Mouse (Mus musculus) E14TG2a.4 (cell line): Measurements from ENCODE around the gene Dchs1.

ENCODE experiments used
- H3K27me3 ChIP-seq: 2 replicates; pipeline ENCODE4 v1.6.1; 2014; ENCODE audit warnings: low read length, control low read depth; ENCODE audit not compliant: insufficient read depth
- H3K36me3 ChIP-seq: 2 replicates; pipeline ENCODE4 v1.6.1; 2014; ENCODE audit warnings: low read length, control low read depth; ENCODE audit not compliant: insufficient read depth
- H3K4me1 ChIP-seq: replicated peaks from 2 replicates; pipeline ENCODE4 v1.6.1; 2014; ENCODE audit warnings: low read depth, low read length, control low read depth
- H3K4me3 ChIP-seq: replicated peaks from 2 replicates; pipeline ENCODE4 v1.5.1; 2014; ENCODE audit warnings: mild to moderate bottlenecking, low read length
- H3K9me3 ChIP-seq: 2 replicates; pipeline ENCODE4 v1.6.1; 2014; ENCODE audit warnings: low read length, control low read depth
- CTCF ChIP-seq: conservative IDR thresholded peaks from 2 replicates; pipeline ENCODE4 v1.5.1; 2014; ENCODE audit warnings: low read length
- NANOG ChIP-seq: IDR thresholded peaks from 2 replicates; pipeline ENCODE4 v1.6.1; 2014; ENCODE audit warnings: borderline replicate concordance, low read length, mixed read lengths
- POU5F1 ChIP-seq: IDR thresholded peaks from 2 replicates; pipeline ENCODE4 v1.6.1; 2014; ENCODE audit warnings: low read length, borderline replicate concordance

Gene Dchs1

DNA sequence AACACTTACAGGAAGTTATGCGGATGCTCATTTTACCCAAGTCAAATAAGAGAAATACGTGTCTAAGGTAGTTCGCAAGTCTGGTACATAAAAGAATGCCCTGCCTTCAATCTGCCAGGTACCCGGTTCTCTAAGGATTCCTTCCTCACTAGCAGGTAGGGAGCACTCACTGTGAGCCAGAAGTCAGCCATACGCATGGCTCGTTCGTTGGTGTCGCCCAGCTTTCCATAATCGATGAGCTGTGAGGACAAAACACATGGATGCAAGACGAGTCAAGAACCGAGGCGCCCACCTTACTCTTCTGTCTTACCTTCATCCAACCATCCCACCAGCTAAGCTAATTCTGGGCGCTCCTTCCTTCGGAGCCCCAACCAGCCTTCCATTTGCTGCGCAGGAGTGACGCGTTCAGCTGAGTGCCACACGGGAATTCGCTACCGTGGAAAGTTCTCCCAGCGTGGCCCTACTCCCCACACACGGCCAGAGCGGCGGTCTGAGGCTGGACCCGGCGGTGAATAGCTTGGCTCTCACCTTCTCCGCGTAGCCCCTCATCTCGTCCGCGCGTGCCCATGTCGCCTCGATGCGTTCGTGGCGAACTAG, 22.9 kb upstream of the Dchs1 start:
- Histone ChIP-seq H3K9me3 (no peaks in the 10 kb centered on the region), H3K4me3 (peak overlapping the region; percentile 99), H3K36me3 (peaks cover 33% of the 10 kb centered on the region), H3K27me3 (peaks cover 3% of the 10 kb centered on the region; the same call in 1 of the 2 replicates), H3K4me1 (peaks cover 25% of the 10 kb centered on the region)
- no peak for TF ChIP-seq CTCF
- TF ChIP-seq POU5F1, result no peak
- TF ChIP-seq NANOG, result no peak

DNA sequence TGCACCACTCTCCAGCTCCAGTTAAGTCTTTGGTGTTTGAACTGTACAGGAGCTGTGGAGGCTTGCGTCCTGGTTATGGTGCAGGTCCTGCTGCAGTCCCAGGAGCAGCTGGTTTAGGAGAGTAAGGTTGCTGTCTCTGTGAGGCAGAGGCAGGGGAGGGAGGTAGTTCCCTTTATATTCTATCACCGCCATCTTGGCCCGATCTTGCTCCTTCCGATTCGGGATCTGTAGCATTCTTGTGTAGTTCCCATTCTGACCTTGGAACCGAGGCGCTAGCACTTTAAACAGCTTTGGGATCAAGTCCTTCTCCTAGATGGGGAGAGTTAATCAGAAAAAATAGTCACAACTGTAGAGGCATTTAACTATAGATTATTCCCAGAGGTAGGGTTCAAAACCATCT, 22.4 kb upstream of the Dchs1 start:
- Histone ChIP-seq H3K27me3 (peaks cover 3% of the 10 kb centered on the region; the same call in 1 of the 2 replicates), H3K9me3 (no peaks in the 10 kb centered on the region), H3K36me3 (peaks cover 33% of the 10 kb centered on the region), H3K4me1 (peaks cover 25% of the 10 kb centered on the region), H3K4me3 (peak overlapping the region; percentile 99)
- TF ChIP-seq CTCF (no peak), NANOG (no peak), POU5F1 (no peak)

DNA sequence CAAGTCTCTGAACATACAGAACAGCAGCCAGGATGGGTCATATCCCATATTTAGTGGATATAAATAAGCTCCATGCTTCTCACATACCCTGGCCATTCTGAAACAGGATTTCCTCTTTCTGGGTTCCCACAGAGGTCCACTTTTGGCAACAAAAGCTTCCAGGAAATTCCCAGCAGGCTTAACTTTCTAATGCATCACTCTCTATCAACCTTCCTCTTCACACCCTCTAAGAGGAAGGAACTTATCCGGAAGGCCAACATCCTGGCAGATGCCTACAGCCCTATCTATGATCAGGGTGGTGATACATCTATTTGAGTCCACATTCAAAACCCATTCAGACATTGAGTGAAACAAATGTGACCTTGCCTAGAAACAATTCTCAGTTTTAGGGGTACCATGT, 20.9 kb upstream of the Dchs1 start:
- Histone ChIP-seq H3K36me3 (peaks cover 33% of the 10 kb centered on the region), H3K4me1 (peaks cover 25% of the 10 kb centered on the region), H3K27me3 (peaks cover 2% of the 10 kb centered on the region; the same call in 1 of the 2 replicates), H3K4me3 (no peak overlapping the region), H3K9me3 (no peaks in the 10 kb centered on the region)
- TF ChIP-seq NANOG (no peak), CTCF (no peak), POU5F1 (no peak)

GRCm38 (mm10) chr7:105806716-105807115, 19.3 kb upstream of the Dchs1 start:
- Histone ChIP-seq H3K36me3 (peaks cover 33% of the 10 kb centered on the region), H3K4me1 (peaks cover 22% of the 10 kb centered on the region), H3K4me3 (no peak overlapping the region), H3K9me3 (no peaks in the 10 kb centered on the region), H3K27me3 (peaks cover 2% of the 10 kb centered on the region; the same call in 1 of the 2 replicates)
- no peak for TF ChIP-seq POU5F1
- TF ChIP-seq CTCF, result no peak
- TF ChIP-seq NANOG, result no peak

DNA sequence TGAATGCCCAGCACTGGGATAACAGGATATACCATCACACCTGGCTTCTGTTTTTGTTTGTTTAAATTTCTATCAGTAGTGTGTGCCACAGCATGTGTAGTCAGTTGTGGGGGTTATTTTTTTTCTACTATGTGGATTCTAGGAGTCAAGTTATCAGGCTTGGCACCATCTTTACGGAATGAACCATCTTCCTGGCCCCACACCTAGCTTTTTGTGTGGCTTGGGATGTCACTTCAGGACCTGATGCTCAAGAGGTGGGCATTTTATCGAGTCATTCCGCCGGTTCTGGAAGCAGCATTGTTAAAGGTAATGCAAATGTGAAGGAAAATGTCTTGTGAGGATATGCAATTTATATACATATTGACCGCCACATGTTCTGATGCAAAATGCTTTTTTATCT, 18.7 kb upstream of the Dchs1 start:
- Histone ChIP-seq H3K27me3 (peaks cover 7% of the 10 kb centered on the region), H3K36me3 (peaks cover 33% of the 10 kb centered on the region), H3K9me3 (no peaks in the 10 kb centered on the region), H3K4me3 (no peak overlapping the region), H3K4me1 (peaks cover 19% of the 10 kb centered on the region)
- TF ChIP-seq NANOG (no peak), CTCF (no peak), POU5F1 (no peak)

- H3K4me3 ChIP-seq, result no peak overlapping the region
- peaks cover 18% of the 10 kb centered on the region for H3K36me3 ChIP-seq
- H3K9me3 ChIP-seq, result no peaks in the 10 kb centered on the region
- peaks cover 14% of the 10 kb centered on the region for H3K27me3 ChIP-seq
- peaks cover 4% of the 10 kb centered on the region for H3K4me1 ChIP-seq
- TF ChIP-seq NANOG (no peak), POU5F1 (no peak), CTCF (no peak)
Observed at GRCm38 (mm10) chr7:105803428-105803827, 16.0 kb upstream of the Dchs1 start.

- no peaks in the 10 kb centered on the region for H3K9me3 ChIP-seq
- peaks cover 11% of the 10 kb centered on the region for H3K36me3 ChIP-seq
- no peak for TF ChIP-seq POU5F1
- TF ChIP-seq CTCF, result no peak
- TF ChIP-seq NANOG, result no peak
- peaks cover 15% of the 10 kb centered on the region for H3K27me3 ChIP-seq
- H3K4me1 ChIP-seq, result no peaks in the 10 kb centered on the region
- no peak overlapping the region for H3K4me3 ChIP-seq
Observed at GRCm38 (mm10) chr7:105802771-105803170, 15.3 kb upstream of the Dchs1 start.

GRCm38 (mm10) chr7:105802312-105802711, 14.9 kb upstream of the Dchs1 start:
- Histone ChIP-seq H3K4me1 (no peaks in the 10 kb centered on the region), H3K4me3 (no peak overlapping the region), H3K9me3 (no peaks in the 10 kb centered on the region), H3K27me3 (peaks cover 19% of the 10 kb centered on the region), H3K36me3 (peaks cover 6% of the 10 kb centered on the region)
- TF ChIP-seq NANOG, result no peak
- no peak for TF ChIP-seq CTCF
- no peak for TF ChIP-seq POU5F1

DNA sequence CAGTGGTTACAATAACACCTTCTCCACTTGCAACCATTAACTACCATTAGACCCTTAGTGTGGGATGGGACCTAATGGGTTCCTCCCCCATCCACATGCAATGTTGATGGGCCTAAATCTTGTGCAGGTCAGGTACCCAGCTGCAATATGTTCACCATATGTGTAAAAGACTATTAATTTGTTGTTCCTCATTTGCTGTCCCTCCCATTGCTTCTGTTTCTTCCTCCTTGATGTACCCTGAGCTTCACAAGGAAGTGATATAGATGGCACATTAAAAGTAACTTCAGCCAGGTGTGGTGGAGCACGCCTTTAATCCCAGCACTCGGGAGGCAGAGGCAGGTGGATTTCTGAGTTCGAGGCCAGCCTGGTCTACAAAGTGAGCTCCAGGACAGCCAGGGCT, 9.5 kb upstream of the Dchs1 start:
- no peaks in the 10 kb centered on the region for H3K4me1 ChIP-seq
- TF ChIP-seq CTCF (no peak), NANOG (no peak), POU5F1 (no peak)

More for the DNA sequence above, 9.5 kb upstream of the Dchs1 start:
- Histone ChIP-seq H3K27me3 (peaks cover 26% of the 10 kb centered on the region), H3K9me3 (no peaks in the 10 kb centered on the region), H3K4me3 (no peak overlapping the region), H3K36me3 (no peaks in the 10 kb centered on the region)
